Mouse (Mus musculus): ENCODE data around the gene Chd8. TPM values are rescaled to one million over a fixed set of nuclear protein-coding genes. Genes with fewer than 3 reads are reported as not detected.
A peak's percentile ranks its signal among the peaks of the same experiment; 100 is the strongest.

The Chd8 gene
- polyA plus RNA-seq, 1 experiment from 2014 or later = 19.2 TPM

DNA sequence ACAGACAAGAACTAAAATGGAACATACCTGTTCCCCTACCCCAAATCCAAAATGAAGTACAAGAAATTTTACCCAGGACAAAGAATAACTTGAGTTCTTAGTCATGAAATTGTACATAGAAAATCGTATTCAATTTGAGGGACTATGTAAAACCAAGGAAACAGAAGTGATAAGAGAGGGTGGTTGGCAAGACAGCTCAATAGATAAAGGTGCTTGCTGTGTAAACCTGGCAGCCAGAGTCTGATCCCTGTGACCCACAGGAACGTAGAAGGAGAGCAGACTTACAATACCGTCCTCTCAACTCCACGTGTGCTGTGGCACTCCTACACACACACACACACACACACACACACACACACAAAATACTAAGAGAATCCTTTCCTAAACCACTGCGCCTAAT, 40.3 kb downstream of the Chd8 start:
- no peak for TF ChIP-seq EP300 (IDR thresholded peaks at IDR 0.05)
- no peak for TF ChIP-seq CTCF (IDR thresholded peaks at IDR 0.05)
- peaks cover 74% of the 10 kb centered on the region for H3K36me3 ChIP-seq (ENCODE audit: insufficient read depth, low read length)
- 84% methylated on average over 5 of the region's 5 CpGs for WGBS
- no peak for DNase-seq (ENCODE audit: low spot score)
- H3K4me3 ChIP-seq (ENCODE audit: low read depth, low read length) = no peak overlapping the region
- H3K4me2 ChIP-seq (replicated peaks; ENCODE audit: low read depth, low read length) = no peak overlapping the region
- H3K9me3 ChIP-seq (ENCODE audit: low read length) = no peaks in the 10 kb centered on the region
- no peak for ATAC-seq
- H3K9ac ChIP-seq (replicated peaks; ENCODE audit: low read depth) = no peak overlapping the region
- H3K27me3 ChIP-seq (replicated peaks; ENCODE audit: insufficient read depth, low read length) = no peaks in the 10 kb centered on the region
- H3K27ac ChIP-seq (ENCODE audit: low read length) = no peak overlapping the region
- H3K4me1 ChIP-seq (ENCODE audit: insufficient read depth, low read depth, low read length) = no peaks in the 10 kb centered on the region

GRCm38 (mm10) chr14:52199412-52199811, 58.2 kb downstream of the Chd8 start:
- Histone ChIP-seq H3K9ac (replicated peaks; ENCODE audit: low read depth) (no peak overlapping the region), H3K27ac (ENCODE audit: low read length) (no peak overlapping the region)
- 88% methylated on average over 4 of the region's 4 CpGs for whole genome bisulfite sequencing

GRCm38 (mm10) chr14:52198141-52198540, 59.4 kb downstream of the Chd8 start:
- H3K4me3 ChIP-seq (ENCODE audit: low read depth, low read length) = no peak overlapping the region
- no peak overlapping the region for H3K9ac ChIP-seq (replicated peaks; ENCODE audit: low read depth)
- peaks cover 10% of the 10 kb centered on the region for H3K36me3 ChIP-seq (ENCODE audit: insufficient read depth, low read length)
- WGBS = 18% methylated on average over 3 of the region's 3 CpGs
- no peaks in the 10 kb centered on the region; the same call in 1 of the 2 replicates for H3K4me1 ChIP-seq (ENCODE audit: insufficient read depth, low read depth, low read length)
- ATAC-seq (no peak), DNase-seq (ENCODE audit: low spot score) (no peak)
- H3K4me2 ChIP-seq (replicated peaks; ENCODE audit: low read depth, low read length) = peak overlapping the region; percentile 93; the same call in 1 of the 2 replicates
- no peaks in the 10 kb centered on the region for H3K27me3 ChIP-seq (replicated peaks; ENCODE audit: insufficient read depth, low read length)
- no peaks in the 10 kb centered on the region for H3K9me3 ChIP-seq (ENCODE audit: low read length)
- TF ChIP-seq EP300 (IDR thresholded peaks at IDR 0.05) (no peak), CTCF (IDR thresholded peaks at IDR 0.05) (no peak)
- H3K27ac ChIP-seq (ENCODE audit: low read length) = no peak overlapping the region

More at GRCm38 (mm10) chr14:52199412-52199811, 58.2 kb downstream of the Chd8 start:
- DNase-seq (ENCODE audit: low spot score) (no peak), ATAC-seq (no peak)
- Histone ChIP-seq H3K36me3 (ENCODE audit: insufficient read depth, low read length) (peaks cover 17% of the 10 kb centered on the region), H3K27me3 (replicated peaks; ENCODE audit: insufficient read depth, low read length) (no peaks in the 10 kb centered on the region), H3K9me3 (ENCODE audit: low read length) (no peaks in the 10 kb centered on the region), H3K4me3 (ENCODE audit: low read depth, low read length) (no peak overlapping the region), H3K4me2 (replicated peaks; ENCODE audit: low read depth, low read length) (no peak overlapping the region), H3K4me1 (ENCODE audit: insufficient read depth, low read depth, low read length) (no peaks in the 10 kb centered on the region; the same call in 1 of the 2 replicates)
- TF ChIP-seq CTCF (IDR thresholded peaks at IDR 0.05) = no peak
- no peak for TF ChIP-seq EP300 (IDR thresholded peaks at IDR 0.05)

- no peaks in the 10 kb centered on the region for H3K9me3 ChIP-seq (ENCODE audit: low read length)
- peak within 1 kb of the TSS; percentile 99 for H3K9ac ChIP-seq (replicated peaks; ENCODE audit: low read depth)
- ATAC-seq = peak; percentile 98
- H3K36me3 ChIP-seq (ENCODE audit: insufficient read depth, low read length) = peaks cover 8% of the 10 kb centered on the region
- H3K4me1 ChIP-seq (ENCODE audit: insufficient read depth, low read depth, low read length) = no peaks in the 10 kb centered on the region; the same call in 1 of the 2 replicates
- no peaks in the 10 kb centered on the region for H3K27me3 ChIP-seq (replicated peaks; ENCODE audit: insufficient read depth, low read length)
- peak within 1 kb of the TSS; percentile 93 for H3K4me2 ChIP-seq (replicated peaks; ENCODE audit: low read depth, low read length)
- peak within 1 kb of the TSS; percentile 98 for H3K27ac ChIP-seq (ENCODE audit: low read length)
- H3K4me3 ChIP-seq (ENCODE audit: low read depth, low read length) = peak within 1 kb of the TSS; percentile 99
- 1% methylated on average over 59 of the region's 59 CpGs for WGBS
- peak; percentile 92 for DNase-seq (ENCODE audit: low spot score)
- TF ChIP-seq CTCF (IDR thresholded peaks at IDR 0.05) = 0 out of 2 replicates have a peak, but pooled peaks have one; percentile 7
- 0 out of 2 replicates have a peak, but pooled peaks have one; percentile 16 for TF ChIP-seq EP300 (IDR thresholded peaks at IDR 0.05)
Observed at GRCm38 (mm10) chr14:52197156-52197878, 60.3 kb downstream of the Chd8 start, which contains the start of gene Supt16. TSS of gene Supt16 (minus strand) at chr14:52197416.

- WGBS = 1% methylated on average over 41 of the region's 59 CpGs
- ATAC-seq (peak; percentile 46), DNase-seq (ENCODE audit: low spot score) (peak; percentile 49)
- TF ChIP-seq CTCF (IDR thresholded peaks at IDR 0.05) = no peak
- no peak for TF ChIP-seq EP300 (IDR thresholded peaks at IDR 0.05)
- no peaks in the 10 kb centered on the region for H3K9me3 ChIP-seq (ENCODE audit: low read length)
- peak overlapping the region; percentile 98 for H3K27ac ChIP-seq (ENCODE audit: low read length)
- peak overlapping the region; percentile 99 for H3K4me3 ChIP-seq (ENCODE audit: low read depth, low read length)
- peaks cover 3% of the 10 kb centered on the region; the same call in 1 of the 2 replicates for H3K36me3 ChIP-seq (ENCODE audit: insufficient read depth, low read length)
- H3K4me1 ChIP-seq (ENCODE audit: insufficient read depth, low read depth, low read length) = no peaks in the 10 kb centered on the region; the same call in 1 of the 2 replicates
- peak overlapping the region; percentile 99 for H3K9ac ChIP-seq (replicated peaks; ENCODE audit: low read depth)
- no peaks in the 10 kb centered on the region for H3K27me3 ChIP-seq (replicated peaks; ENCODE audit: insufficient read depth, low read length)
- peak overlapping the region; percentile 93 for H3K4me2 ChIP-seq (replicated peaks; ENCODE audit: low read depth, low read length)
Observed at GRCm38 (mm10) chr14:52196230-52197155, 61.1 kb downstream of the Chd8 start.

GRCm38 (mm10) chr14:52195691-52196090, 61.9 kb downstream of the Chd8 start:
- Histone ChIP-seq H3K4me1 (ENCODE audit: insufficient read depth, low read depth, low read length) (no peaks in the 10 kb centered on the region; the same call in 1 of the 2 replicates), H3K9me3 (ENCODE audit: low read length) (no peaks in the 10 kb centered on the region), H3K4me2 (replicated peaks; ENCODE audit: low read depth, low read length) (peak overlapping the region; percentile 93; the same call in 1 of the 2 replicates), H3K27me3 (replicated peaks; ENCODE audit: insufficient read depth, low read length) (no peaks in the 10 kb centered on the region), H3K9ac (replicated peaks; ENCODE audit: low read depth) (no peak overlapping the region), H3K27ac (ENCODE audit: low read length) (no peak overlapping the region), H3K36me3 (ENCODE audit: insufficient read depth, low read length) (0 out of 2 replicates have a peak, but pooled peaks cover 3% of the 10 kb centered on the region), H3K4me3 (ENCODE audit: low read depth, low read length) (no peak overlapping the region)
- DNase-seq (ENCODE audit: low spot score) (peak; percentile 58), ATAC-seq (no peak)
- TF ChIP-seq EP300 (IDR thresholded peaks at IDR 0.05) (no peak), CTCF (IDR thresholded peaks at IDR 0.05) (peak; percentile 73)
- 8% methylated on average over 3 of the region's 3 CpGs for WGBS
